Mouse (Mus musculus): ENCODE measurements around the gene Slc25a54. TPM values are rescaled to one million over a fixed set of nuclear protein-coding genes. Genes with fewer than 3 reads are reported as not detected.
A peak's percentile ranks its signal among the peaks of the same experiment; 100 is the strongest.

The Slc25a54 gene
- polyA plus RNA-seq, 1 experiment from 2014 or later = not detected

- H3K4me3 ChIP-seq (ENCODE audit: low read depth, low read length) = no peak overlapping the region
- ATAC-seq (ENCODE audit: insufficient number of reproducible peaks, low FRiP score, low TSS enrichment, low read depth) = no peak
- no peaks in the 10 kb centered on the region for H3K36me3 ChIP-seq (ENCODE audit: control insufficient read depth, insufficient read depth, low read length)
- no peak overlapping the region for H3K9ac ChIP-seq (ENCODE audit: low read length)
- no peaks in the 10 kb centered on the region for H3K9me3 ChIP-seq (ENCODE audit: control insufficient read depth, low read length)
- 0 out of 2 replicates have a peak, but pooled peaks cover 3% of the 10 kb centered on the region for H3K4me1 ChIP-seq (ENCODE audit: control insufficient read depth, insufficient read depth, low read length)
- H3K27ac ChIP-seq (replicated peaks; ENCODE audit: low read depth, low read length) = no peak overlapping the region
- no peak overlapping the region for H3K4me2 ChIP-seq (ENCODE audit: low read depth, severe bottlenecking)
- no peak for DNase-seq (ENCODE audit: low spot score)
- WGBS = 90% methylated on average over 5 of the region's 5 CpGs
- H3K27me3 ChIP-seq (ENCODE audit: control insufficient read depth, insufficient read depth, low read length) = no peaks in the 10 kb centered on the region
Measured at GRCm38 (mm10) chr3:109119562-109119961, 39.3 kb downstream of the Slc25a54 start.

DNA sequence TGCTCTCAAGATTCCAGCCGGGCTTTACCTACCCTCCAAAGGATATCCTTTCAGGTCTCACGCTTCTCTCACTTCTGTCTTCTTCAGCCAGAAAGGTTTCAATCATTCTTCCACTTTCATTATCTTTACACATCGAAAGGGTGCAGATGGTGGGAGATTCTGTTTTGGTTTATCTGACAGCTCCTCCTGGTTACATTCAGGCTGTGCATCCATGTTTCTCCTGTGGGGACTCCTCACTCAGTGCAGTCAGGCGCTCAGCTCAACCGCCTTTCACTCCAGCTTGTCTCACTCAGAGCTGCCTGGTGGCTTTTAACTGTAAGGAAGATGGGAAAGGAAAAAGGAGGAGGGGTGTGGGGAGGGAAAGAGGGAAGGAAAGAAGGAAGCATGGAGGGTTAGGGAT is 39.7 kb downstream of the Slc25a54 start:
- Histone ChIP-seq H3K36me3 (ENCODE audit: control insufficient read depth, insufficient read depth, low read length) (no peaks in the 10 kb centered on the region), H3K27ac (replicated peaks; ENCODE audit: low read depth, low read length) (no peak overlapping the region), H3K9me3 (ENCODE audit: control insufficient read depth, low read length) (no peaks in the 10 kb centered on the region), H3K9ac (ENCODE audit: low read length) (no peak overlapping the region), H3K4me3 (ENCODE audit: low read depth, low read length) (no peak overlapping the region), H3K4me1 (ENCODE audit: control insufficient read depth, insufficient read depth, low read length) (0 out of 2 replicates have a peak, but pooled peaks cover 3% of the 10 kb centered on the region), H3K27me3 (ENCODE audit: control insufficient read depth, insufficient read depth, low read length) (no peaks in the 10 kb centered on the region), H3K4me2 (ENCODE audit: low read depth, severe bottlenecking) (no peak overlapping the region)
- WGBS = 84% methylated on average over 5 of the region's 5 CpGs
- DNase-seq (ENCODE audit: low spot score) = no peak
- no peak for ATAC-seq (ENCODE audit: insufficient number of reproducible peaks, low FRiP score, low TSS enrichment, low read depth)

DNA sequence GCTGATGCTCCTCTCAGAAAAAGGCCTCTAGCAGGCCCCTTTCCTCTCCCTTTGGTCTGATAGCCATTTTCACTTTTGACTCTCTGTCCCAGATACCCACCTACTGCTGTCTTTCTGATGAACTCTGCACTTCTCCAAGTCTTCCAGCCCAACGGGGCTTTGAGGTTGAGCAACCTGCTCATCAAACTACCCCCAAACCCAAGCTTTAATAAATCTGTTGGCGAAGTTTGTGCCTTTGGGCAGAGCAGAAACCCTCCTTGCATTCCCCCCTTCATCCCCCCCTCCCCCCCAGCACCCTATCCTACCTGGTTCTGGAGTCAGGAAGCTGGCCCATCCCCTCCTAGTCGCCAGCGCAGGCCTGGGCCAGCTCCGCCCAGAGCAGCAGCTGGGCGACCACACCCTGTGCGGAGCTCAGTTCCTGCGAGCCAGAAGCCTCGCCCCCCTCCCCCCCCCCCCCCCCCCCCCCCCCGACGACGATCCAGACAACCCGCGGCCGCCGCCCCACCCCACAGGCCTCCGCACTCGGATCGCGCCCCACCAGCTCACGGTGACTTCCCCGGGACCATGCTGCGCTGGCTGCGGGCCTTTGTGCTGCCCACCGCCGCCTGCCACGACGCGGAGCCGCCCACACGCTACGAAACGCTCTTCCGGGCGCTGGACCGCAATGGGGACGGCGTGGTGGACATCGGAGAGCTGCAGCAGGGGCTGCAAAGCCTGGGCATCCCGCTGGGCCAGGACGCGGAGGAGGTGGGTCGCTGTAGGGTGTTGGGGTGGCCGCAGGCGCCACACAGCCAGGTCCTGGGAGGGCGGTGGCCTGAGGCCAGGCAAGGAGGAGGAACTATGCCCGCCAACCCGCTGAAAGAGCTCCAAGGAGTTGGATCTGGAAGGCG is 42.6 kb downstream of the Slc25a54 start, which contains the start of gene Slc25a24:
Gene Slc25a24 (plus strand): TSS at position 509 of the 890 bp plus-strand sequence.
- DNase-seq (ENCODE audit: low spot score) (peak; percentile 73), ATAC-seq (ENCODE audit: insufficient number of reproducible peaks, low FRiP score, low TSS enrichment, low read depth) (peak; percentile 91)
- WGBS = 1% methylated on average over 35 of the region's 49 CpGs
- peak within 1 kb of the TSS; percentile 65 for H3K4me2 ChIP-seq (ENCODE audit: low read depth, severe bottlenecking)
- peak within 1 kb of the TSS; percentile 80 for H3K4me3 ChIP-seq (ENCODE audit: low read depth, low read length)
- no peaks in the 10 kb centered on the region for H3K36me3 ChIP-seq (ENCODE audit: control insufficient read depth, insufficient read depth, low read length)
- no peaks in the 10 kb centered on the region for H3K27me3 ChIP-seq (ENCODE audit: control insufficient read depth, insufficient read depth, low read length)
- peak within 1 kb of the TSS; percentile 97 for H3K9ac ChIP-seq (ENCODE audit: low read length)
- no peaks in the 10 kb centered on the region for H3K9me3 ChIP-seq (ENCODE audit: control insufficient read depth, low read length)
- 0 out of 2 replicates have a peak within 1 kb of the TSS, but pooled peaks have one; percentile 42 for H3K27ac ChIP-seq (replicated peaks; ENCODE audit: low read depth, low read length)
- 0 out of 2 replicates have a peak, but pooled peaks cover 3% of the 10 kb centered on the region for H3K4me1 ChIP-seq (ENCODE audit: control insufficient read depth, insufficient read depth, low read length)

DNA sequence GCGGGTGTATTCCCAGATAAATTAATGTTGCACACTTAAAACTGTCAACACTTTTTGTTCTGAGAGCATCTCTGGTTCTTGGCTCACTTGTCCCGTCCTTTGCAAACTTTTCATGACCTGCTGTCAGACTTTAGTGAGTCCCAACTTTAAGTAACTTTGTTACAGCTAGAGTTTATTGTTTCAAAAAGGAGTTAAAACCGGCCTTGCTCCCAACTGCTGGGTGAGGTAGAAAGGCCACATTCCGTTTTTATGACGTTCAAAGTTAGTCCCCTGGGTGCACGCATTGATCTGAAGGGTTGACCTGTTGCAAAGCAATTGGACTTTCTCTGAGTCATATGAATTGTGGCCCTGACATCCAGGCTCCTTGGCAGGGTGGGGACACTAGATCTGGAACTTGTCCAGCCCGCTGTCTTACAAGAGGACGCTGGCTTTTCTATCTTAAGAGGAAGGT is 43.3 kb downstream of the Slc25a54 start:
- Histone ChIP-seq H3K4me1 (ENCODE audit: control insufficient read depth, insufficient read depth, low read length) (0 out of 2 replicates have a peak, but pooled peaks cover 3% of the 10 kb centered on the region), H3K36me3 (ENCODE audit: control insufficient read depth, insufficient read depth, low read length) (no peaks in the 10 kb centered on the region), H3K9ac (ENCODE audit: low read length) (peak overlapping the region; percentile 97), H3K4me2 (ENCODE audit: low read depth, severe bottlenecking) (peak overlapping the region; percentile 65), H3K9me3 (ENCODE audit: control insufficient read depth, low read length) (no peaks in the 10 kb centered on the region), H3K27ac (replicated peaks; ENCODE audit: low read depth, low read length) (no peak overlapping the region), H3K27me3 (ENCODE audit: control insufficient read depth, insufficient read depth, low read length) (no peaks in the 10 kb centered on the region), H3K4me3 (ENCODE audit: low read depth, low read length) (peak overlapping the region; percentile 80)
- DNase-seq (ENCODE audit: low spot score) (no peak), ATAC-seq (ENCODE audit: insufficient number of reproducible peaks, low FRiP score, low TSS enrichment, low read depth) (no peak)
- WGBS = 11% methylated on average over 8 of the region's 8 CpGs

DNA sequence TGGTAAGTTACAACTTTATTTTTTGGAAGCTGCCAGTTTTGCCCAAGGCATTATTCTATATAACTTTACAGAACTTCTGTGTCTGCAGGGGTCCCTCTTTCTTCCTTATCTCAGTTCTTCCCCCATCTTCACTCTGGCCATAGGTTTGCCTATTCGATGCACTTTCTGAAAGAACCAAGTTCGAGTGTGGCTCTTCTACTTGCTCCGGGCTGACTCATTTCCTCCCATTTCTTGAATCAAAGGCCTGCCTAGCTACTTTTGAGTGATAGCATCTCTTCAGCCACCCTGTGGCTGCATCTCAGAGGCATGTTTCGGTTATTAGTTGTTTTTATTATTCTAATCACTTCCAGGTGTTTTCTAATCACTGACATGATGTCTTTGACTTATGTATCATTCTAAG is 43.8 kb downstream of the Slc25a54 start:
- Histone ChIP-seq H3K27ac (replicated peaks; ENCODE audit: low read depth, low read length) (no peak overlapping the region), H3K4me1 (ENCODE audit: control insufficient read depth, insufficient read depth, low read length) (0 out of 2 replicates have a peak, but pooled peaks cover 3% of the 10 kb centered on the region), H3K4me3 (ENCODE audit: low read depth, low read length) (peak overlapping the region; percentile 80), H3K4me2 (ENCODE audit: low read depth, severe bottlenecking) (peak overlapping the region; percentile 65), H3K27me3 (ENCODE audit: control insufficient read depth, insufficient read depth, low read length) (no peaks in the 10 kb centered on the region), H3K9me3 (ENCODE audit: control insufficient read depth, low read length) (no peaks in the 10 kb centered on the region), H3K36me3 (ENCODE audit: control insufficient read depth, insufficient read depth, low read length) (no peaks in the 10 kb centered on the region), H3K9ac (ENCODE audit: low read length) (no peak overlapping the region)
- DNase-seq (ENCODE audit: low spot score) (peak; percentile 26), ATAC-seq (ENCODE audit: insufficient number of reproducible peaks, low FRiP score, low TSS enrichment, low read depth) (no peak)
- 40% methylated on average over 4 of the region's 4 CpGs for WGBS

GRCm38 (mm10) chr3:109125531-109125930 is 45.3 kb downstream of the Slc25a54 start:
- no peak for DNase-seq (ENCODE audit: low spot score)

GRCm38 (mm10) chr3:109129768-109130167 is 49.5 kb downstream of the Slc25a54 start:
- Histone ChIP-seq H3K4me3 (ENCODE audit: low read depth, low read length) (no peak overlapping the region), H3K27me3 (ENCODE audit: control insufficient read depth, insufficient read depth, low read length) (no peaks in the 10 kb centered on the region), H3K4me2 (ENCODE audit: low read depth, severe bottlenecking) (no peak overlapping the region), H3K27ac (replicated peaks; ENCODE audit: low read depth, low read length) (no peak overlapping the region), H3K9me3 (ENCODE audit: control insufficient read depth, low read length) (no peaks in the 10 kb centered on the region), H3K9ac (ENCODE audit: low read length) (no peak overlapping the region), H3K36me3 (ENCODE audit: control insufficient read depth, insufficient read depth, low read length) (no peaks in the 10 kb centered on the region; the same call in 1 of the 2 replicates), H3K4me1 (ENCODE audit: control insufficient read depth, insufficient read depth, low read length) (no peaks in the 10 kb centered on the region)
- DNase-seq (ENCODE audit: low spot score) = no peak
- 81% methylated on average over 5 of the region's 5 CpGs for WGBS
- ATAC-seq (ENCODE audit: insufficient number of reproducible peaks, low FRiP score, low TSS enrichment, low read depth) = no peak

More at GRCm38 (mm10) chr3:109125531-109125930, 45.3 kb downstream of the Slc25a54 start:
- no peak overlapping the region for H3K4me3 ChIP-seq (ENCODE audit: low read depth, low read length)
- no peak for ATAC-seq (ENCODE audit: insufficient number of reproducible peaks, low FRiP score, low TSS enrichment, low read depth)
- H3K36me3 ChIP-seq (ENCODE audit: control insufficient read depth, insufficient read depth, low read length) = no peaks in the 10 kb centered on the region
- H3K4me1 ChIP-seq (ENCODE audit: control insufficient read depth, insufficient read depth, low read length) = 0 out of 2 replicates have a peak, but pooled peaks cover 3% of the 10 kb centered on the region
- H3K27me3 ChIP-seq (ENCODE audit: control insufficient read depth, insufficient read depth, low read length) = no peaks in the 10 kb centered on the region
- H3K9ac ChIP-seq (ENCODE audit: low read length) = no peak overlapping the region
- 88% methylated on average over 6 of the region's 6 CpGs for WGBS
- H3K4me2 ChIP-seq (ENCODE audit: low read depth, severe bottlenecking) = no peak overlapping the region
- no peak overlapping the region for H3K27ac ChIP-seq (replicated peaks; ENCODE audit: low read depth, low read length)
- H3K9me3 ChIP-seq (ENCODE audit: control insufficient read depth, low read length) = no peaks in the 10 kb centered on the region

GRCm38 (mm10) chr3:109132966-109133365 is 52.7 kb downstream of the Slc25a54 start:
- WGBS = 92% methylated on average over 4 of the region's 4 CpGs
- Histone ChIP-seq H3K9ac (ENCODE audit: low read length) (no peak overlapping the region), H3K9me3 (ENCODE audit: control insufficient read depth, low read length) (no peaks in the 10 kb centered on the region), H3K4me2 (ENCODE audit: low read depth, severe bottlenecking) (no peak overlapping the region), H3K4me3 (ENCODE audit: low read depth, low read length) (no peak overlapping the region), H3K27ac (replicated peaks; ENCODE audit: low read depth, low read length) (no peak overlapping the region), H3K4me1 (ENCODE audit: control insufficient read depth, insufficient read depth, low read length) (no peaks in the 10 kb centered on the region), H3K27me3 (ENCODE audit: control insufficient read depth, insufficient read depth, low read length) (no peaks in the 10 kb centered on the region), H3K36me3 (ENCODE audit: control insufficient read depth, insufficient read depth, low read length) (no peaks in the 10 kb centered on the region; the same call in 1 of the 2 replicates)
- ATAC-seq (ENCODE audit: insufficient number of reproducible peaks, low FRiP score, low TSS enrichment, low read depth) = no peak
- no peak for DNase-seq (ENCODE audit: low spot score)

All from limb, embryonic 11.5 days (tissue).